Mouse (Mus musculus) left cerebral cortex, adult 18-20 months (tissue): ENCODE measurements around the gene Pde1c. TPM values are rescaled to one million over a fixed set of nuclear protein-coding genes. Genes with fewer than 3 reads are reported as not detected.

ENCODE experiments used
- DNase-seq, 2 experiments: peaks; one replicate each; pipeline ENCODE4 v3.0.0; 2021 to 2022; ENCODE audit warnings: low spot score in 2 of 2, mixed read lengths in 1 of 2
- total RNA-seq, 2 experiments: library from RNA; stranded (reverse); gene quantifications; 2 replicates each; pipeline ENCODE4 v1.2.3; 2021

The Pde1c gene
- total RNA-seq, 2 experiments from 2014 or later = 4.9 to 7.7 TPM

DNA sequence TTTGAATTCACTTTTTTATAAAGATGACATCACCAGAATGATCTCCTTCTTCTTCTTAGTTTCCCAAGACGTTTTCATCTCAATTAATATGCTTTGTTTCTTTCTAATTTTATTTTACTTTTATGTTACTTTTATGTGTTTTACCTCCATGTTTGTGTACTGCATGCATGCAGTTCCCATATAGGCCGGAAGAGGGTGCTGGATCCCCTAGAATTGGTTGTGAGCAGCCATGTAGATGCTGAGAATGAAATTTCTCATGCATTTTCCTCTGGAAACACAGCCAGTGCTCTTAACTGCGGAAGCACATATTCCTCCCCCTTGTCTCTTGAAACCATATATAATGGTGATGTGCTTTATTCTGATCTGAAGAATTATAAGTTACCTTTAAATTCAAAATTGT, 110.8 kb downstream of the Pde1c start:
- DNase-seq = no peak

DNA sequence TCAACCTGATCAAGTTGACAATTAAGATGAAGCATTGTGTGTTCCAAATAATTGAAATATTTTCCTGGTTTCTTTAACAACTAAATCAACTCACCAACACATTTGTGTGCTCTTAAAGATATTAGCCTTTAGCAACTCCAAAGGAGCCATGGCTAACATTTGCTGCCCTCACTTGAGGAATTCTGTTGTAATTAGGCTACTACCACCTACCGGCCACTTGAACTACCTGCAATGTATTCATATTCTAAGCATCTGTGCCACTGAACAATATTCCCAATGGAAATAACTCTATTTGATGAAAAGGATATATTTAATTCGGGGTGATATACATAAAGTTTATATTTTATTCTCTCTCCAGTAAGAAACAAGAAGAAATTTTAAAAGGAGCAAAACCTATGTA, 121.0 kb downstream of the Pde1c start:
- no peak for DNase-seq

GRCm38 (mm10) chr6:56441501-56441900, 127.4 kb downstream of the Pde1c start:
- DNase-seq = no peak

GRCm38 (mm10) chr6:56425846-56426245, 143.1 kb downstream of the Pde1c start:
- no peak for DNase-seq

- no peak for DNase-seq
These were observed 146.0 kb downstream of the Pde1c start for GRCm38 (mm10) chr6:56422866-56423265.

DNA sequence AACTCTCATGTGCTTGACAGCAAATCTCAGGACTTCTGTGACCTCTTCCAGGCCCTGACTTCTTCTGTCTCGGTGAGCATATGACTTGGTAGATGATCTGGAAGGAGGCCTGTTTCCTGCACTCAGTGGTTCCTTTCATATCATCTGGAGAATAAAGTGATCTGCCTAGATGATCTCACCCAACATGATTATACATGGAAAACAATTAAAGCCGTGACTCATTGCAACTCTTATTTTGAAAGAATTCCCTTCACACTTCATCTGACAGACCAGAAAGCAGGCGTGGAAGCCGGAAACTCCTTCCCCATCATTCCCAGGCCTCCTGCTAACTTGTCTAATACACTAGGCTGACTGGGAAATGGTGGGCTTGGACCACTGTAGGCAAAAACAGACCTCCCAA, 152.7 kb downstream of the Pde1c start:
- no peak for DNase-seq

DNA sequence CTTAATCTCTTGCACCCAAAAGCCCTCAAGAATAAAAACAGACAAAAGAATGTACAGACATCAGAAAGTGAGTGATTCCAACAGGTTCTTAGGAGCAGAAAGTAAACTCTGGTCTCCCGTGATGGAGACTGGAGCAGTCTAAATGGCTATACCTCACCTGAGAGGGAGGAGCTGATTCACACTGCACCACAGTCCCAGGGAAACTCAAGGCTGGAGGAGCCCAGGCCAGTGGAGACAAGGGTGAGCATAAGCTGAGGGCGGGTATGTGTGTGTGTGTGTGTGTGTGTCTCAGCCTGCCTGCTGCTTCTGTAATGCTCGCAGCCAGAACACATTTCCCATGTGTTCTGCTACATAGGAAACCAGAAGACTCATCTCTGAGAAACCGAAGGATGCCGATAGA, 179.7 kb downstream of the Pde1c start:
- DNase-seq = no peak

GRCm38 (mm10) chr6:56376359-56376758, 192.5 kb downstream of the Pde1c start:
- DNase-seq = no peak

GRCm38 (mm10) chr6:56374180-56374579, 194.7 kb downstream of the Pde1c start:
- DNase-seq = no peak

- DNase-seq = no peak
These were observed 195.2 kb downstream of the Pde1c start for GRCm38 (mm10) chr6:56373753-56374152.

- no peak for DNase-seq
These were observed 195.7 kb downstream of the Pde1c start for GRCm38 (mm10) chr6:56373046-56373751.

DNA sequence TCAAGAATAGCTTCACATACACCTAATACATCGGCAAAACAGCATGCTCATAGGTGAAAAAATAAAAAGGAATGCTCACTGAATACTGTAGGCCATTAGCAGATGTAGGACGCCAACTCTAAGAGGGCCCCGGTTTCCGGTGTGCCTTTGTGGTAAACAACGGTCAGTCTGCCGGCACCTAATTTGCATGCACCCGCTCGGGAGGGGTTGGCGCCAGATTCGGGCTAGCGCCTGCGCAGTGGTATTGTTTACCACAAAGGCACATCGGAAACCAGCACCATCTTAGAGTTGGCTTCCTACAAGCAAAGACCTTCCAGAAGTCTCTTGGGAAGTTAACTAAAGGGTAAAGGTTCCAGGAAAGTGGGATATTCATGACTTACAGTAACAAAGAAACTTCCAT, 199.4 kb downstream of the Pde1c start:
- no peak for DNase-seq

- DNase-seq = no peak
These were observed 200.8 kb downstream of the Pde1c start for GRCm38 (mm10) chr6:56368116-56368515.

DNA sequence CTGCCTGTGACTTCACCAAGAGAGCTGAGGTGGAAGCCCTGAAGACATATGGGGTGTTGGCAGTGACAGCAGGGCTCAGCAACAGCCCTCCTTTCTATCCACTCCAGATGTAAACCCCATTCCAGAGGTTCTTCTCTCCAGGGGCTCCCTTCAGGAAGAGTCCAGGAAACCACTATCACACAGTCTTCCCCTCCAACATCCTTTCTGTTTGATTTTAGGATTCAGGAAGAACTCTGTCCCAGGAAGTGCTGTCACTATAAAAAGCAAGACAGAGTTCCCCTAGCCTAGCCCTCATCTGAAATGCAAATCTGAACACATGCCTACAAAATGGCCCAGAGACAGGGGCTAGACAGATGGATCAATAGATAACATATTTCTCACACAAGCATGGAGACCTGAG, 201.6 kb downstream of the Pde1c start:
- no peak for DNase-seq

DNA sequence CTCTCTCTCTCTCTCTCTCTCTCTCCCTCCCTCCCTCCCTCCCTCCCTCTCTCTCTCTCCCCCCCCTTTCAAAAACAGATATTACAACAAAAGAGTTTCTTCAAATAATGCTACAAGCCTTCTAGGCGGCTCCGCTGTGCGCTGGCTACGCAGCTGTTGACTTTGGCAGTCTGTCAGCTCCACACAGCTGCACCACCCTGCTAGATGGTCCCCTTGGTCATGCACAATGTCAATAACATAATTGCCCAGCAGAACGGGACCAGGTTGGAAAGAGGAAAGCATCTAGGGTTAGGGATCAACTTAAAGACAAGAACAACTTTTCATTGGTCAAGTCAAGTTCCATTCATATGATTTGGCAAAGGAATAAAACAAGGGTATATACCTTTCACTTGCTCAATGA, 206.3 kb downstream of the Pde1c start:
- no peak for DNase-seq

GRCm38 (mm10) chr6:56362128-56362545, 206.8 kb downstream of the Pde1c start:
- DNase-seq = no peak

DNA sequence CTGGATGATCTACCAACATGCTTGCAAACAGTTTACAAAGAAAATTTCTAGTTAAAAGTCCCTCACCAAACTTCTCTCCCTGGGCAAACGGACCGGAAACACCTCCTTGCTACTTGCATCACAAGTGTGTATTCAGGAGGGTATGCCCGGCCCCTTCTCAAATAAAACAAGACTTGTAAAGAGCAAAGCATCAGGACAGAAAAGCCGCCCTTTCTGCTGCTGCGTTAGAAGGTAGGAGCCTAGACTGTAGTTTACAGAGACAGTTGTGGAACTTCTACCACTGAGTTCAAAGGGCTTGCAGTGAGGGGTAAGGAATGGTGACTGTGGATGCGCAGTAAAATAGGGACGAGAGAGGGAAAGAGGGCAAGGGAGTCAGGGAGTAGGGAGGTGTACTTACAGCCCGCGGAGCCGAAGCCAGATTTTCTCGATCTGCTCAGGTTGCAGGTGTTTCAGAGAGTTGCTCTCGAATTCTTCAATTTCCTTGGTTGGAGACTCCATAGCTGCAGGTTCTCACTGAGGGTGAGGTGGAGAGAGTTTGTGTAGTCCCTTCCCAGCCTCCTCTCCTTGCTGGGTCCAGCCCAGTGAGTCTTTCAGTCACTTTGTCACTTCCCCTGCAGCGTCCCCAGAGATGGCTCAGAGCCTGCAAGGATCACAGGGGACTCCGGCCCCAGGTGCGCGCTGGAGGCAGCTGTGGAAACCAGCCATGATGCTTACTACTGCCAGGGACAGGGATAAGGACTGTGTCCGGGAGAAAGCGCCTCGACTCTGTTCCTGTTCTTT, 207.4 kb downstream of the Pde1c start:
- no peak for DNase-seq

DNA sequence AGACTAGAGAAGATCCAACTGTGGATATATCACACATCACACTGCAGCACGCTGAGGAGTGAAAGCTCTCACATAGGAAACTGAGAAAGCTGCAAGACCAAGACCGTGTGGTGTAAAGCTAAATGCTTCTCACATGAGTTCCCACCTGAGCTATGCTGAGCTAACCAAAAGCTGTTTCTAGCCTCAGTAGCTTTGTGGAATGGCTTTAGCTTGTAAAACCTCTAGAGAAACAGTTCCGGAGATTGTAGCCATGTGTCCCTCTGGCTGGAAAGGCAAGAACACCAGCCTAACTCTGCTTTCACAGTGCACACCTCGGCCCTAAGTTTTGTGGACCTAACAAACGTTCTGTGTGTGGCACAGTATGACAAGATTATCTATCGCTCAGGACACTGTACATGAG, 208.8 kb downstream of the Pde1c start:
- no peak for DNase-seq

GRCm38 (mm10) chr6:56359126-56359525, 209.8 kb downstream of the Pde1c start:
- DNase-seq = no peak

GRCm38 (mm10) chr6:56347207-56347606, 221.7 kb downstream of the Pde1c start:
- no peak for DNase-seq

DNA sequence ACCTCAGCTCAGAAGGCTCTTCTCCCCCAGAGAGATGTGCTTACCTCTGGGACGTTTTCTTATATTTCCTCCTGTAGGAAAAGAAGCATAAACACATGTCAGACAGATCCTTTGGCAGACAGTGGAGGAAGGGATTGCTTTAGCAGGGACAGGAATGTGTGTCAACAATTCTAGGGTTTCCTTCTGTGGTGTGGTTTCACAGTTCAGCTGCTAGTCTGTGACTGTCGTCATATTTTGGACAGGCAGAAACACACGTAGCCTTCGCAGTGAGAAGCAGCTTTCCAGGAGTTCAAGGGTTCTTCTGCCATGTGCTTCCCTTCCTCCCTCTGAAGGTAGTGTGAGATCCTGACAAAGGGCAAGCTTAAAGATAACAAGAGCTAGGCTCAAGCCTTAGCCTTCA, 223.8 kb downstream of the Pde1c start:
- DNase-seq = no peak

GRCm38 (mm10) chr6:56342005-56342404, 226.9 kb downstream of the Pde1c start:
- DNase-seq = no peak
